Mouse (Mus musculus) spleen, adult 12 weeks (tissue): ENCODE results near the gene Rpl37.
"Not testable (repeated sequence)": the region's sequence is repeated elsewhere in the genome, so short reads cannot be mapped to it uniquely, and the experiment has no call there.

ENCODE experiments used
- DNase-seq: peaks from one replicate; pipeline ENCODE4 v3.0.0; 2022; ENCODE audit warnings: low spot score

Rpl37 gene

DNA sequence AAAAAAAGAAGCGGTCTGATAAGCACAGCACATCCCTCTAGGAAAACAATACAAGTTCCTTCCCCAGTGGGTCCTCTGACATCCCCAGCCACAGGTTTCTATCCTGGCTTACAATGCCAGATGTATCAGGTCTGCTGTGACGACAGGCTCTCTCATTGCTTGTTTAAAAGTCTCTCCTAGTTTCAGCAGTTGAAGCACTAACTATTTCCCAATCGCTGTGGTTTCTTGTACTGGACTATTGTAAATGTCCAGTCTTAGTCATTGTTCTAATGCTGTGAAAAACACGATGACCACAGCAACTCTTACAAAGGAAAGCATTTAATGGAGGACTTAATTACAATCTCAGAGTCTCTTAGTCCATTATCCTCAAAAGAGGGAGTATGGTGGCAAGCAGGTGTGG lies 10.0 kb downstream of the Rpl37 start:
- DNase-seq, result no peak

DNA sequence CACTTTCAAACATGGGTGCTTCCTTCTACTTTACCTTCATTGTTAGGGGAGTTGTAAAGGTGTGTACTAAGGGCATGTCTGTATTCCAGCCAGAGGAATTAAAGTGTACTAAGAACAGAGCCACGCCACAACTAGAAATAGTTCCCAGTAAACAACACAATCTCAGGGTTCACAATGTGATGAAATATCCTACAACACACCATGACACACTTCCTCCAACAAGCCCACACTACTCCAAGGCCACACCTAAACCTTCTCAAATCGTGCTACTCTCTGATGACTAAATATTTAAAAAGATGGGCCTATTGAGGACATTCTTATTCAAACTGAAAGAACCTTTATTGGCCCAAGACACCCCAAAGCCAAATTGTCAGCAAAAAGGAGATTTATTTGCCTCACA lies 11.0 kb downstream of the Rpl37 start:
- no peak for DNase-seq

DNA sequence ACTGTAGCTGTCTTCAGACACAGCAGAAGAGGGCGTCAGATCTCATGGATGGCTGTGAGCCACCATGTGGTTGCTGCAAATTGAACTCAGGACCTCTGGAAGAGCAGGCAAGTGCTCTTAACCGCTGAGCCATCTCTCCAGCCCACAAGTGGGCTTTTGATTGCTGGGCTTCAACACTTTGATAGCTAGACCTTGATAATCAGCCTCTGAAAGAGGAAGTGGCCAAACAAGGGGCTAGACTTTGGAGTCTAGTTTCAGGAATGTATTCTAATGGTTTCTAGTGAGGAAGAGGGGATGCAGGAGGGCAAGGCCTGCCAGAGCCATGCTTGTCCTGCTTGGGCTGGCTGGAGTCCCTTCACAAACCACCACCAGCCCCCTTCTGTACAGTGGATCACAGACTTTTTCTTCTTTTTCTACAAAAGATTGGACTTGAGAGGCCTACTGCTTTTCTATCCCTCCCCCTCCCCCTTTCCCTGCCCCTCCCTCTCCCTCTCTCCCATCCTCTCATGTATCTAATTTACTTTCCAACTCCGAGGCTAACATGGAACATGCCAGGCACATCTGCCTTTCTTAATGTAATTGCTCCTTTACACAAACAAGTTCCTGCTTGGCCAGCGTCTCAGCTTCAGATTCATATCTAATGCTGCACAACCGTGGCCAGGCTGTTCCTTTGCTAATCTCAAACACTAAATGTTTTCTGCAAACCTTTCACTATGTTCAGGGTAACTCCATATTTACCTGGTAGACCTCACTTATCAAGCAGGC lies 11.9 kb downstream of the Rpl37 start:
- DNase-seq, result no peak

DNA sequence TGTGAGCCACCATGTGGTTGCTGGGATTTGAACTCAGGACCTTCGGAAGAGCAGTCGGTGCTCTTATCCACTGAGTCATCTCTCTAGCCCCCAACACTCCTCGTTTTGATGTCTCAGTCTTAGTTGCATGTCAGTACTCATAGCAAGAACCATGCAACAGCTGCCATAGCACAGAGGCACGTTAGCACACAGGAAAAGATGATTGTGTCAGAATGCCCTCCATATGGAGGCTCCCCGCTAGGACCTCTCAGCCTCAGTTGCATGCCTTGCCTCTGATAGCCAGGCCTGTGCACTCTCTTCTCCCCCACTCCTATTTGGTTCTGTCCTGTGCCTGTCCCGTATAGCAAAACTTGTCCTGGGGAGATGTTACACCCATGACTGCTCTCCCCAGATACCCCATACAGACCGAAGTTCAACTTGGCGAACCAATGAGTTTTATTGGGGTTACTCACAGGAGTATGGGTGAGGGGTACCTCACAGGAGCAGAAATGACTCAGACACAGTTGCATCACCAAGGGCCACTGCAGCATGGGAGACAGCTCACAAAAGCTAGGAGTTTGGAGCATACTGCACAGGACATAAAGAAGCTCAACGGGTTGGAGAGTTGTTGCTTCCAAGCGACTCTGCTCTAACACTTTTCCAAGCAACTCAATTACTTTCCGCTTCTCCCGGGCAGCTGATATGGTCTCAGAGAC lies 12.8 kb downstream of the Rpl37 start:
- DNase-seq, result no peak

DNA sequence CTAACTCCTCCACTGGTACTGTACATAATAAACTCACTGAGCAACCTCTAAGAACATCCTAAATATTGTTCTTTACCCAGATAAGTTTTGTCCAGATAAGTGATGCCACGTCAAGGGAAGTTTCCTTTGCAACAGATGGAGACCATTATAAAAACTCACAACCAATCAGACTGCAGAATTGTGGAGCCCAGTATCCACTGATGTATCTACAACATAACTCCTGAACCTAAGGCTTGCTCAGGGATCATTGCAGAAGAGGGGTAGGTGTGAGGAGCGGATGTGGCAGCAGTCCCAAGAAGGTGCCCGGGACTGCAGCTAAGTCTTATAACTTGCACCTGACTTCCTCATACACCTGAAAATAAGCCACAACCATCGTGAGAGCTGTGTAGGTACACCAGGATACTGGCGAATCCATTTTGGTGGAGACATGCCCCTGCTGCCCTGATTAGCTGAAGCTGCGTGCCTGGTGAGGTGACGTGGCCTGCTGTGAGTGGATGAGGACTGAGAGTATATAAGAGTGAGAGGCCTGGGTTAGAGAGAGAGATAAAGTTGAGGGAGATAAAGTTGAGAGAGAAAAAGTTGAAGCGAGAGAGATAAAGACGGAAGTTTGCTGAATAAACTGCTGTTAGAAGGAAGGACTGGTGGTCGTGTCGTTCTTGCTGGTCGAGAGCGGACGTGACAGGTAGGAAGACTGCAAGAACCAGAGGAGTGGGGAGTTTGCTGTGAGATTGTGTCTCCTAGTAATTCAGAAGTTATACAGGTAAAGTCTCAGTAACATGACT lies 14.6 kb downstream of the Rpl37 start:
- DNase-seq, result not testable (repeated sequence)

DNA sequence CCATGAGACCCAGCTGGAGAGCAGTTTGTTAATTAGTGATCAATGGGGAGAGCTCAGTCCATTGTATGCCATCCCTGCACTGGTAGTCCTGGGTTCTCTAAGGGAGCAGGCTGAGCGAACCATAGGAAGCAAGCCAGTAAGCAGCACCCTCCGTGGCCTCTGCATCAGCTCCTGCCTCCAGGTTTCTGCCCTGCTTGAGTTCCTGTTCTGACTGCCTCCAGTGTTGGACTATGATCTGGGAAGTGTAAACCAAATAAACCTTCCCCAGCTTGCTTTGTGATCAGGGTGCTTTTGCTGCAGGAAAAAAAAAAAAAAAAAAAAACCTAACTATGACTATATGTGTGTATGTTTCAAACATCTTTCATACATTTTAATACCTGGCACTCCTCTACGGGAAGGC lies 16.9 kb downstream of the Rpl37 start:
- DNase-seq, result no peak

DNA sequence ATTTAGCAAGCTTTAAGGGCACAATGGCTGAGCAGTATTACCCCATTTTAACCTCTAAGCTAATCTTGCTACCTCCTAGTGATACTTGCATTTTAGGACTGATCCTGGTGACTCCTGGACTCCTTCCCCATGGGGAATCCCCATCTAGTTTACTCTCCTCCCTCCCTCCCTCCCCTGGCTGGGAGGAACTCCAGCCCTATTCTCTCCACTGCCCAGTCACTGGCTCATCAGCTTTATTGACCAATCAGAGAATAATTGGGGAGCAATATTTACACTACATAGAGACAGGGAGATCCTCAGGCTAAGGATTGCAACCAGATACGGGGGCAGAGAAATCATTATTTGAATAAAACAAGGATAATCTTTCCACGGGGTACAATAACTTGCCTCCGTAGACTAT lies 17.7 kb downstream of the Rpl37 start:
- DNase-seq, result no peak

DNA sequence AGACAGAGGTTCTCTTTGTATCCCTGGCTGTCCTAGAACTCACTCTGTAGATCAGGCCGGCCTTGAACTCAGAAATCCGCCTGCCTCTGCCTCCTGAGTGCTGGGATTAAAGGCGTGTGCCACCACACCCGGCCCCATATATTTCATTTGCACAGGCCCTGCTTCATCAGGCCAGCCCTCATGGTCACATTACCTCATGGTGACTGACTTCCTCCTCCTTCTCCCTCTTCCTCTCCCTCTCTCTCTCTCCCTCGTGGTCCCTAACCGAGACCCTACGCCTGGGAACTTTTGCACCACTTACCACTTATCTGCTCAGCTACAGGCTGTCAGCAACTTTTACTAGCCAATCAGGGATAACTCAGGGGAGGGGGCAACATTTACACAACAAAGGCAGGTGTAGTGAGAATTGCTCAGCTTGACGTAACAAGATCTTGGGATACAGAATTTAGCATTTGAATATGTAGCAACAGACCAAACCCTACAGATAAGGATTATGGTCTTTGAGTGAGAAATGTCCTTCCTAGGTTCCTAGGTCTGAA lies 18.6 kb downstream of the Rpl37 start:
- no peak for DNase-seq

DNA sequence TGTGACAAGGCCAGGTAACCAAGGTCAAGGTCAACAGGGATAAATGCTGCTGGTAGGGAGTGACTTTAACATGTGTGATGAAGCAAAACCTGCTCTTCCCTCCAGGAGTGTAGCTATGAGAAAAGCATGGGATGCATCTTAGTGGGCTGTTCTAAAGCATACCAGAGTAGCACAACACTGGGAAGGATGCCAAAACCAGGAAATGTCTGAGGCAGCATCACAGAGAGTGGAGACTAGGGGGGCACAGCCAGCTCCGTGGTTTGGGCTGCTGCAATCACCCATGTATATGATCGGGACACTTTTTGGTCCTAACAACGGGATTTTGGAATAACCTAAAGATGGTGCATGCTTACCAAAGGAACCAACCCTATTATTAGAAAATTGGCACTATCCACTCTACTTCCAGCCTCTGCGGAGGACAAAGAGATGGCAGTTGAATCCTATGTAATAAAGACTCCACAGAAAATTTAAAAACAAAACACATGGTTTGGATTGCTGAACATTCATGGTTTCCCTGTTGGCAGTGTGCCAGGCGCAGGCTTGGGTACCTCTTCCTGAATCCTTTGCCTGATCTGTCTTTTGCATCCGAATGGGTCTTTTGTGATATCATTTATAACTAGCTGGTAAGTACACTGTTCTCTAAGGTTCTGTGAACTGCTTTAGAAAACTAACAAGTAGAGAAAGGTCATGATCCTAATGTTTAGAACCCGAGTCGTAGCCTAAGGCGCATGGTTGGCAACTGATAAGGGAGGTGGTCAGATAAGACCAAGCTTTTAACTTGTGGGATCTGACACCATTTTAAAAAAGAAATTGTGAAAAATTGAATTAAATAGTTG lies 21.8 kb downstream of the Rpl37 start:
- DNase-seq, result no peak

DNA sequence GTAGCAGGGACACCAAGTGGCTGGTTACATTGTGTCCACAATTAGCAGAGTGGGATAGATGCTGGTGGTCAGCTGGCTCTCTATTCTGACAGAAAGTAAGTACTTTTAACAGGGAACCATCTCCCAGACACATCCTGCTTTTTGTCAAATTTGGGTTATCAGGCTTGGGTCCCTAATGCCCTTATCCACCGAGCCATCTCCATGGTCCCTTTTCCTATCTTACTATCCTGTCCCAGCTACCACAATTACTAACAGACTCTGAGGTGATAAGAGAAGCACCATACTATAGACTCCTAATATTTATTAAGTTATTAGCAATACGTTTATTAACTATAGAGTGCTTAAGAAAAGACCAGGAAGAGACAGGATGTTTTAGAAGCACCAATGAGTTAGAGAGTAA lies 22.9 kb downstream of the Rpl37 start:
- DNase-seq, result no peak

DNA sequence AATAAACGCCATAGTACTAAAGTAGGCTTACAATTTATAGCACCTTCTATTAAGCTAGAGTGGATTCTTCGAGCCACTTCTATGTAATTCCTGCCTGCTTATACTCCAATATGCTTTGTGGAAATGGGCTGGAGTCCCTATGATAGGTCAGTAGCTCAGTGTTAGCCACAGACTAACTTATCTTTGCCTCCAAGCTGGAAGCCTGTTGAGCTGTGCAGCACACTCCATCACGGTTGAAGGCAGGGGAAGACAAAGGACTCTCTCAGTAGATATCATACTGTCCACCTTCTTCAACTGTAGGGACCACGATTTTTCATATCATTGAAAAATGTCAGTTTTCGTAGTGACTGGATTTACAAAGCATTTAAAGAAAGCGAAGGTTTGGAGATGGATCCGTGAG lies 23.4 kb downstream of the Rpl37 start:
- DNase-seq, result no peak

DNA sequence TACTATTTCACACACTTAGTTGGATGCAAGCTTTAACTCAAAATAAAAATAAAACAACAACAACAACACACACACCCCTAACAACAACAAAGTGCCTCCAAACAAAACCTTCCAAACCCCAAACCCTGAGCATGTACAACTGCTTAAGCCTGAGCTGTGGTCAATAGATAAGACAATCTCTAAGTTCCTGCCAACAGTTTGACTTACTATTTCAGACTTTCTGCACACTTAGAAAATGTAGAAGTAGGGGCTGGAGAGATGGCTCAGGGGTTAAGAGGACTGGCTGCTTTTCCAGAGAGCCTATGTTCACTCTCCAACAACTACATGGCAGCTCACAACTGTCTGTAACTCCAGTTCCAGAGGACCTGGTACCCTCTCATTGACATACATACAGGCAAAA lies 23.9 kb downstream of the Rpl37 start:
- no peak for DNase-seq

DNA sequence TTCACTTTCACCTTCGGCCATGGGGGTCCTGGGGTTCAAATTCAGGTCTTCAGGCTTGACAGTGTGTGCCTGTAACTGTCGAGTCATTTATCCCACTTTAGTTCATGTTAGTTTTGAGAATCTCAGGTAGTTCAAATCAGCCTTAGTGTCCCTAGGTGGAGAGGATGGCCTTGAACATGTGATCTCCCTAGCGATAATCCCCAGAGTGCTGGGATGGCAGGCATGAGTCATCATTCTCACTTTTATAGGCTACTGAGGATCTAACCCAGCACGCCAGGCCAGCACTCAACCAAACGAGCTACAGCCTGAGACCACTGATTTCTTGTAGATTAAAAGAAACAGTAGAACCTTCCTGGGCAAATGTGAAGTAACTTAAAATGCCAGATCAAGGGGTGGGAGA lies 25.6 kb downstream of the Rpl37 start:
- no peak for DNase-seq

DNA sequence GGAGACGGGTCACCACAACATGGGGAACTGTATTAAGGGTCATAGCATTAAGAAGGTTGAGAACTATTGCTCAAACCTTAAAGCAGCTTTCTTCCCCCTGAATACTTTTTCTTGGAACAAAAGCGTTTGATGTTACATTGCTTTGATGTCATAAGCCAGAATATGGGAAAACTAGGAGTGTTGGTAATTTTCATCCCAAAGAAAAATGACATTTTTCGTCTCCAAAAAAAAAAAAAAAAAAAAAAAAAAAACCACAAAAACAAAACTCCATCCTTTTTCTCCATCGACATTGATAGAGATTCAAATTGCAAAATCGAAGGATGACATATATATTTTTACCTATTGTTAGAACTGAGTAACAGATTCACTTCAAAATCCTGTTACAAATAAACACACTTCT lies 26.3 kb downstream of the Rpl37 start:
- no peak for DNase-seq

DNA sequence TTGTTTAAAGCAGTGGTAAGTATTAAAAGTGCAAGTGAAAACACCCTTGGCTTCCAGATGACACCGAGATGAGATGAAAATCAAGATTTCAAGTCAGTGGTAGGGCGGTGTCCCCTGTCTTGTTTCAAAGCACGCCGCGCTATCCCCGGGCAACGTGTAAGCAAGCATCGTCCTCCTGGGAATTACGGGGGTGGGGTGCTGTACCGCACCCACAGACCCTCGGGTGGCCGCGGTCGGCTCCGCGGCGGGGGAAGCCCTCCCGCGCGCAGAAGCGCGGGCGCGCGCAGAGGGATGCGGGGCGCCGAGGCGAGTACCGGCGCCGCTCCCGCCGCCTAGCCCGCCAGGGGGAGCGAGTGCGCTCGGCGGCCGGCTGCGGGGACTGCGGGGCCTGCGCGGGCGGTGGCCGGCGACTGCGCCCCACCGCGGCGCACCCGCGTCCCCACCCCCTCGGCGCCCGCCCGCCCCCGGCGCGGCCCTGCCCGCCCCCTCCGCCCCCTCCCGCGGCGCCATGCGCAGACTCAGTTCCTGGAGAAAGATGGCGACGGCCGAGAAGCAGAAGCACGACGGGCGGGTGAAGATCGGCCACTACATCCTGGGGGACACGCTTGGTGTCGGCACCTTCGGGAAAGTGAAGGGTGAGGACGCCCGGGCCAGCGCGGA lies 27.0 kb downstream of the Rpl37 start, which contains the start of gene Prkaa1:
Gene Prkaa1 (plus strand): TSS at position 501 of the 660 bp plus-strand sequence.
- peak; percentile 75 for DNase-seq

DNA sequence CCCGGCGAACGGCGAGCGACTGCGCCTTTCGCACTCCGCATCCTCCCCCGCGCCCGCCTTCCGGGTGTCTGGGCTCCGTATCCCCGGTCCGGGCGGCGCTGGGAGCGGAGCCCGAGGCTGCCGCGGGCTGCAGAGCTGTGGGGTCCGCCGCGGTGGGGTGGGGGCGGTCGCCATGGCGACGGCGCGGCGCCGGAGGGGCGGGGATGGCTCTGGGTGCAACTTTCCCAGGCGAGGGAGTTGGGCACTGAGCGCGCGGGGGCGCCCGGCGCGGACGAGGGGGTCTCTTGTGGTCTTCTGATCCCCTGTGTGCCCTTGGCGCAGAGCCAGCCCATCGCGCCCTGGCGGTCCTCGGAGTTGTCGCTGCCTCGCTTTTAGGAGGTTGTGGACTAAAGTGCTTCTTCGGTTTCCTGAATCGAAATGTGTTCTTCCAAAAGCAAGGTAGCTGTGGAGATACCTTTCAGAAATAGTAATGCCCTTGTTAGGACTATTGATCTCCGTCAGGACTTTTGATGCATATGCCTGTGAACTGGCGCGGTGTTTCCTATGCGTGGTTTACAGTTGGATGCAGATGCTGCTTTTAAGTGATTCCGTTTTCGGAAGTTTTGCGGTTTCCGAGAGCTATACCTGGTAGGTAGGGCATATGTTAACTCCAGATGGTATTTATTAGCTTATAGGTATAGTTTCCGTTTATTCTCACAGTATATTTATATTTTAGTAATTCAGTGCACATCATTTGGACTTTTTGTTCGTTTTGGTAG lies 27.8 kb downstream of the Rpl37 start:
- peak; percentile 44 for DNase-seq

DNA sequence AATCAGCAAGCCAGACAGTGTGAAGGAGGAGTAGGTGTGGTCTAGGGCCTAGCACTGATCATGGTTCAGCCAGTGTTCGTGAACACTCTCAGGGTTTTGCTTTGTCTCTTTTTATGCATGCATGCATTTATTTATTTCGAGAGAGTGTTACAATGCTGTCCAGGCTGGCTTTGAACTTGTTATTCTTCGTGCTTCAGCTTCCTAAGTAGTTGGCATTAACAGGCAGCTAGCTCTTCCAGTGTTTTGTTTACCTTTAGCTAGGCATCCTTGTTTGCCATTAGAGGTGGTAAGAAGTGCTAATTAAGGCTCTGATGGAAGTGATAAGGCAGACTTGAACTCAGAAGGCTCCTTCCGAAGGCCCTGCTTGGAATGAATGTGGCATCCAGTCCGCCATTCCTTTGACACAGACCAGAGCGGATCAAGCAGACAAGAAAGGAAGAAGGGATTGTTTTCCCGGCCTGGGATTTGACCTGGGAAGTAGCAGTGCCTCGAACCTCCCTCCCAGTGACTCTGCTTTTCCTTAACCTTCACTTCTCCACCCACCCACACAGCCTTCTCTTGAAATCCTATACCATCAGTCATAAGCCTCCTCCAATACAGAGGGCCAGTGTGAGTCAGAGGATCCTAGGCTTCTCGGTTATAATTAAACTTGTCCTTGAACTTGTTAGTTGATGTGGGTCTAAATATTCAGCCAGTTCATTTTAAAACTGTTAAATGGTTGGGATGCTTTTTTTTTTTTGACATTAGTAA lies 28.9 kb downstream of the Rpl37 start:
- no peak for DNase-seq

DNA sequence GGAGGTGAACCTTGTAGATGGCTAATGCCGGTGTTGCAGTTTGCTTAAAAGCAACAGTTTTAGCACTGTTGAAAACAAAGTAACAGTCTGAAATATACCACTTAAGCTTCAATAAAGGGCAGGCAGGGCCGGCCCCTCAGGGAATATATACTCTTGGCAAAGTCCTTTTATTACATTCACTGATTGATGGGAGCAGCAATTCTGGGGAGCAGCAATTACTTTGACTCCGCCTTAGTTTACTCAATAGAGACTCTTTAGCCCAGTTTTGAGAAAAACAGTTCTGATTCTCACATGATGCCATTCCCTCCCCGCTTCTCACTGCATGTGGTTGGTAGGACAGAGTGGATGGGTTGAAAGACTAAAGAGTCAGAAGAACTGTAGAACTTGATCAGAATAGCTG lies 32.7 kb downstream of the Rpl37 start:
- no peak for DNase-seq

DNA sequence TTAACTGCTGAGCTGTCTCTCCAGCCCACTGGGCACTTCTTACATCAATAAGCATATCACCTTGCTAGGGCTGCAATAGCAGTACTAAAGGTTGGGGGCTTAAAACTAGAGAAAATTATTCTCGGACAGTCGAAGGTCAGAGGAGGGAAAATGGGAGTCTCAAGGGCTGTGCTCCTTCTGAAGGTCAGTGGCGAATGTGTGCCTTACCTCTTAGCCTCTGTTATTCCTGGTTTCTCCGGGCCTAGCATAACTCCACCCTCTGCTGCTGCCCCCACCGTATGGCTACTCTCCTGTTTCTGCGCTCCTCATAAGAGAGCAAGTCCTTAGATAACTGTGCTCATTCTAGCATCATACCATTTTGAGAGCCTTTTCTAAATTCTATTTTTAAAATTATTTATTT lies 35.7 kb downstream of the Rpl37 start:
- no peak for DNase-seq

DNA sequence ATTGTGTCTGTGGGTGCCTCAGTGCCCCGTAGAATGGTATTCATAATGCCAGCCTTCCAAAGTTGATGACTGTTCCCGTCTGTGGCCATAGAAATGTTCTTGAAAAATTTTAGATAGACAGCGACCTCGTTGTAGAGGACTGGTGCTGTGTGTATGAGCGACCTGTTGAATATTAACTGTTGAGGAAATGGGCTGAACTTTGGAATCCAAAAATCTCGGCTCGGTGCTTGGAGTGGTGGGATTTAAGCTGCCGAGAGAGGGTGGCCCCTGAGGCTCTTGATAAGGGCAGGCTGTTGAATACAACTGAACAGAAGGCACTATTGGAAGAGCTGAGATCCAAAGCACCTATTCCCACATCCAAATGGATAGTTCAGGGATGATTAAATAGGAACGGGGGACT lies 38.2 kb downstream of the Rpl37 start:
- no peak for DNase-seq
